Mouse (Mus musculus) hindbrain, embryonic 16.5 days (tissue): Measurements from ENCODE around the gene Ppfia2. TPM values are rescaled to one million over a fixed set of nuclear protein-coding genes. Genes with fewer than 3 reads are reported as not detected.

Experiments used
- ATAC-seq: fragments of 200-750 bp; cut with Nextera tagmentation; 2 replicates; pipeline ENCODE4 v1.8.0; 2017; ENCODE audit warnings: moderate TSS enrichment, moderate library complexity
- H3K27ac ChIP-seq: fragments of 300-500 bp; sonication (generic); 2 replicates; pipeline ENCODE4 v1.5.1; 2014; ENCODE audit warnings: low read depth, mild to moderate bottlenecking, control low read depth, low read length, moderate library complexity
- H3K27me3 ChIP-seq: fragments of 300-500 bp; sonication (generic); replicated peaks from 2 replicates; pipeline ENCODE4 v1.6.1; 2014; ENCODE audit warnings: low read length; ENCODE audit not compliant: control insufficient read depth, insufficient read depth
- H3K36me3 ChIP-seq: fragments of 300-500 bp; sonication (generic); 2 replicates; pipeline ENCODE4 v1.6.1; 2014; ENCODE audit warnings: mild to moderate bottlenecking, low read length, moderate library complexity, mixed read lengths; ENCODE audit not compliant: control insufficient read depth, insufficient read depth
- H3K4me1 ChIP-seq: fragments of 300-500 bp; sonication (generic); 2 replicates; pipeline ENCODE4 v1.6.1; 2014; ENCODE audit warnings: low read depth, low read length; ENCODE audit not compliant: control insufficient read depth, insufficient read depth
- H3K4me2 ChIP-seq: fragments of 300-500 bp; sonication (generic); 2 replicates; pipeline ENCODE4 v1.6.1; 2014; ENCODE audit warnings: mild to moderate bottlenecking, low read length, control low read depth, moderate library complexity
- H3K4me3 ChIP-seq: fragments of 300-500 bp; sonication (generic); 2 replicates; pipeline ENCODE4 v1.5.1; 2014; ENCODE audit warnings: mild to moderate bottlenecking, low read length, control low read depth, moderate library complexity
- H3K9ac ChIP-seq: fragments of 300-500 bp; sonication (generic); 2 replicates; pipeline ENCODE4 v1.6.1; 2014; ENCODE audit warnings: low read depth, mild to moderate bottlenecking, control low read depth, low read length, moderate library complexity
- H3K9me3 ChIP-seq: fragments of 300-500 bp; sonication (generic); 2 replicates; pipeline ENCODE4 v1.6.1; 2014; ENCODE audit warnings: mild to moderate bottlenecking, low read length, moderate library complexity; ENCODE audit not compliant: control insufficient read depth
- WGBS: fragments of 180-500 bp; shearing (Covaris S2); extraction: QIAGEN DNeasy Blood & Tissue Kit; methylation state at CpG from one replicate; pipeline ENCODE4 v1.1.7; 2014; 5-methylcytosine and 5-hydroxymethylcytosine counted together
- polyA plus RNA-seq: library from polyadenylated mRNA; unstranded; fragments of >200 nt; fragmentation: Nextera tagmentation; extraction: Ambion mirVana; gene quantifications from 2 replicates; pipeline ENCODE4 v1.2.1, GENCODE M21; 2015

Ppfia2 gene
- polyA plus RNA-seq, 1 experiment from 2014 or later, result 29.3 TPM

DNA sequence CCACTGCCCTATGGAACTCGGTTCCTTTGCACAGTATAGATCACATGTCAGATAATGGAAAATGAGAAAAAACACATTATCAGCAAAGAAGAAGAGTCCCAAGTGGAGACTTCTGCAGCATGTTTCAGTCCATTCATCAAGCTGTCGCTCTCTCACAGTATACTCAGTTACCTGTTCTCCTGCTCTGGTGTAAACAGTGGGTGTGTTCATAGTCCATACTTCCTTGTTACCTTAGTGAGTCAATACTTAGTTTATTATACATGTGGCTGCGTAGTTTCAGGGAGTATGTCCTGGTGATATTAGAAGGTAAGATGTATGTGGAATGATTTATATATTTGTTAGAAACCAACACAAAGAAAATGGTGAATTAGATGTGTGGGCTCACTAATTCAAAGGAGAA is 454.7 kb downstream of the Ppfia2 start:
- no peak overlapping the region for H3K4me3 ChIP-seq
- 90% methylated on average over 3 of the region's 3 CpGs for WGBS
- ATAC-seq, result no peak
- no peaks in the 10 kb centered on the region for H3K9me3 ChIP-seq
- peaks cover 4% of the 10 kb centered on the region; the same call in 1 of the 2 replicates for H3K36me3 ChIP-seq
- H3K27ac ChIP-seq, result no peak overlapping the region
- no peak overlapping the region for H3K9ac ChIP-seq
- no peaks in the 10 kb centered on the region for H3K27me3 ChIP-seq
- no peak overlapping the region for H3K4me2 ChIP-seq
- no peaks in the 10 kb centered on the region for H3K4me1 ChIP-seq

DNA sequence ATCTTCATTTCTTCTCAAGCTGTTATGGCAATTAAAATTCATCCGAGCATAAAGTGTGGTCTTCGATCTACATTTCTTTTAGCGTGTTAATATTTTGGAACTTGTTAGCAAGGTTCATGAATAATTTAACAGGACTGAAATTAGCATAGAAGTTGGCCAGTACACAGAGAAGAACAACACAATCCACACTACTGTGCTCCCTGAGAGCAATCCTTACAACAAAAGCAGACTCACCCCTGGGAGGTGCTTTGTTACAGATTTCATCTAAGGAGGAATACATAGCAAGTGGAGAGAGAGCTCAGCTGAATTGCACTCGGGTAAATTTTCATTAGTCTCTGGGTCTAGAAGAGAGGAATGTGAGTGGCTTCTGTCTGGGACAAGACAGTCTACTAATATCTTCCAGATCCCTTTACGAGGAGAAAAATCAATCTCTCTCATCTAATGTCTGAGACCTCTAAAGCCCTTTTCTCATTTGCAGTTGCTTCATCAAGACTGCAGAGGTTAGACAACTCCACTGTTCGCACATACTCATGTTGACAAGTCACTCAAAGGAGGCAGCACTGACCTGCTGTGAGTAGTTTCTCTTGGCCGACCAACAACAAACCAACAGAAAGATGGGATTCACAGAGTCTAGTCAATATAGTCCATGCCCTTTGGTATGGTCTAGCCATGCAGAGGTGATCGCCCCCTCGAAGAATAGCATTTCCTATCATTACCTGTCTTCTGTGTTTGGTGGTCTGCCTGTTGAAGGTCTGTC is 458.6 kb downstream of the Ppfia2 start:
- no peaks in the 10 kb centered on the region for H3K4me1 ChIP-seq
- WGBS, result 38% methylated on average over 9 of the region's 9 CpGs
- no peak overlapping the region for H3K27ac ChIP-seq
- H3K27me3 ChIP-seq, result no peaks in the 10 kb centered on the region
- no peaks in the 10 kb centered on the region for H3K9me3 ChIP-seq
- no peak overlapping the region for H3K4me3 ChIP-seq
- H3K4me2 ChIP-seq, result no peak overlapping the region
- ATAC-seq, result no peak
- H3K36me3 ChIP-seq, result peaks cover 4% of the 10 kb centered on the region; the same call in 1 of the 2 replicates
- H3K9ac ChIP-seq, result no peak overlapping the region

DNA sequence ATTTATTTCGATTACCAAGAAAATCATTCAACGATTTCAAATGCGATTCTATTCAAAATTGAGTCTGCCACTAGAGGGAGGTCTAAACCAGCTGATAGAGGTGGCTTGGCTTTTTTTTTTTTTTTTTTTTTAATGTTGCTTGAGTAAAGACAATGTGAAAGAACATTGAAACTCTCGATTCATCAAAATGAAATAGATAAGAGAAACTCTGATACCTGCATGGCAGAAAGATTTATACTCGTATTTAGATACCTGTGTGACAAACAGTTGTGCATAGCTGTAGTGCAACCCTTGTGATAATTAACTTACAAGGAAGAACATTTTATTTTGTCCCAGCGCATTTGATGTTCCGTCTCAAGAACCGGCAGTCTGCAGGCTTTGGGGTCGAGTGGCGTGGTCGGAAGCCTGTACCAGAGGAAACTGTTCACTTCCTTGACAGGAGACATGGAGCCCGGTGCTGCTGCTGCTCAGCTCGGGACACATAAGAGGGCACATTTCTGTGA is 462.5 kb downstream of the Ppfia2 start:
- ATAC-seq, result peak; percentile 54; the same call in 1 of the 2 replicates
- H3K27ac ChIP-seq, result no peak overlapping the region
- H3K4me1 ChIP-seq, result no peaks in the 10 kb centered on the region
- no peaks in the 10 kb centered on the region for H3K27me3 ChIP-seq
- peak overlapping the region; percentile 28 for H3K4me3 ChIP-seq
- H3K4me2 ChIP-seq, result peak overlapping the region; percentile 54
- no peaks in the 10 kb centered on the region for H3K9me3 ChIP-seq
- WGBS, result 27% methylated on average over 13 of the region's 13 CpGs
- H3K9ac ChIP-seq, result peak overlapping the region; percentile 51; the same call in 1 of the 2 replicates
- no peaks in the 10 kb centered on the region for H3K36me3 ChIP-seq

DNA sequence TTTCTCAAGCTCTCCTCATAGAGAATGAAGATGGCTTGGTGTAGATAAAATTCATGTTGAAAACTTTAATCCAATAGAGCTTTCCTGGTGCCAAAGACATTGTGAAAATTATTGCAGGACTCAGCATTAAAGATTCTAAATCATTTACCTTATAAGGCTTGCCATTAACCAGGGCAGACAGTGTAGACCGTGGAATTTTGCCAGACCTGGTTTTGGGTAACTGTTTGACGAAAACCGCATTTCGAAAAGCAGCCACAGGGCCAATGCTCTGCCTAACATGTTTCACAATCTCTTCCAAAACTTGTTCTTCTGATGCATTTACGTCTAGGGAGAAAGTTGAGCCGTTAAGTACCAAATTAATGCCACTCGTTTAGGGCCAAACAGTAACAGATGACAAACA is 466.9 kb downstream of the Ppfia2 start:
- Histone ChIP-seq H3K27ac (no peak overlapping the region), H3K4me1 (no peaks in the 10 kb centered on the region), H3K36me3 (no peaks in the 10 kb centered on the region), H3K4me2 (no peak overlapping the region), H3K9me3 (no peaks in the 10 kb centered on the region), H3K9ac (no peak overlapping the region), H3K4me3 (no peak overlapping the region), H3K27me3 (no peaks in the 10 kb centered on the region)
- ATAC-seq, result no peak
- WGBS, result 91% methylated on average over 7 of the region's 7 CpGs

DNA sequence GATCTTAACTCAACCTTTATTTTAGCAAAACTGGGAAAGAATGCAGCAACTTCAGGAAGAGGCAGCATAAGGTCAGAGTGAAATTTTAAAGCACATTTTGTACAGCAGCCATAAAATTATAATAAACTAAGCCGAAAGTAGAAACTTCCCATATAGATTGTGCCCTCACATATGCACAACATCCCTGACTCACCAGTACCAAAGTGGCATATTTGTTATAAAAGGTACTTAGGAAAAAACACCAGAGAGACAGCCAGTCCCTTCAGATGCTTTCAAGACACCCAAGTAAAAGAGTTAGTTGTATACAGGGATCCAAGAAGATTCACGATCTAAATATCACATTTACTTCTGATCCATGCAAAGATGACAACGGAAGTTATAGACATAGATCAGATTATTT is 468.7 kb downstream of the Ppfia2 start:
- no peaks in the 10 kb centered on the region for H3K27me3 ChIP-seq
- H3K4me2 ChIP-seq, result no peak overlapping the region
- H3K27ac ChIP-seq, result no peak overlapping the region
- WGBS, result 93% methylated on average over 3 of the region's 3 CpGs
- ATAC-seq, result no peak
- H3K9ac ChIP-seq, result no peak overlapping the region
- no peaks in the 10 kb centered on the region for H3K4me1 ChIP-seq
- no peaks in the 10 kb centered on the region for H3K9me3 ChIP-seq
- no peaks in the 10 kb centered on the region for H3K36me3 ChIP-seq
- no peak overlapping the region for H3K4me3 ChIP-seq

DNA sequence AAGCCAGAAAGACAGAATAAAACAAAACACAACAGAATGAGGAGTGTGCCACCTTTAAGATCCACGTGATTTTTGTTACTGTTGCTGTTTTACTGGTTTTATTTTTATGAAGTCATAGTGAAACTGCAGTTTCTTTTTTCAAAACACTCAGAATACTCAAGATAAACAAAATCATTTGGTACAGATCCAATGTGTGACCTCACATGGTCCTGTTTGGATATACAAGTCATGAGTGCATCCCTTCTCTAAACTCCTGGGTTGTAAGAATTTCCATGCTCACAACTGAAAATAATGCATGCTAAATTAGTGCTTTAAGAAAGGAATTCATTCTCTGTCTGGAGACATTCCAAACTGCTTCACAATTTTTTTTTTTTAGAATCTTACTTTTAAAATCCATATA is 469.3 kb downstream of the Ppfia2 start:
- WGBS, result 89% methylated on average over 1 of the region's 1 CpGs
- no peak overlapping the region for H3K27ac ChIP-seq
- H3K9me3 ChIP-seq, result no peaks in the 10 kb centered on the region
- no peak overlapping the region for H3K4me3 ChIP-seq
- H3K9ac ChIP-seq, result no peak overlapping the region
- no peak overlapping the region for H3K4me2 ChIP-seq
- no peak for ATAC-seq
- H3K36me3 ChIP-seq, result no peaks in the 10 kb centered on the region
- H3K27me3 ChIP-seq, result no peaks in the 10 kb centered on the region
- no peaks in the 10 kb centered on the region for H3K4me1 ChIP-seq

DNA sequence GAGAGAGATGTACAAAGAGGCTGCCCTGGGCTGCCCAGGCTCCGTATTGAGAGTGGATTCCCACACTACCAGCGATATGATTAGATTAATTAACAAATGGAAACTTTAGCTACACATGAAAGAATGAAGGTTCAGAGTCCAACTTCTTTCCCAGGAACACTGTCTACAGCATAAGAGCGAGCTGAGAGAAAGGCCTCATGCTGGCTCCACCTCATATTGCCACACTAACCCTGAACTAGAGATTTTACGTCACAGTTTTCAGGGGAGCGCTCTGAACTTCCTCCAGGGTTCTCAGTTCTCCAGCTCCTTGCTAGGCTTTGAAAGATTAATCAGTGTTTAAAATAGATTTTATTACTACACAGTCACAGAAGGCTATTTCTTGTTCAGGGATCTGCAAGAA is 471.2 kb downstream of the Ppfia2 start:
- Histone ChIP-seq H3K9ac (no peak overlapping the region), H3K9me3 (no peaks in the 10 kb centered on the region), H3K27ac (no peak overlapping the region), H3K36me3 (no peaks in the 10 kb centered on the region), H3K4me2 (no peak overlapping the region), H3K4me1 (no peaks in the 10 kb centered on the region), H3K4me3 (no peak overlapping the region), H3K27me3 (no peaks in the 10 kb centered on the region)
- ATAC-seq, result no peak
- 73% methylated on average over 5 of the region's 5 CpGs for WGBS

DNA sequence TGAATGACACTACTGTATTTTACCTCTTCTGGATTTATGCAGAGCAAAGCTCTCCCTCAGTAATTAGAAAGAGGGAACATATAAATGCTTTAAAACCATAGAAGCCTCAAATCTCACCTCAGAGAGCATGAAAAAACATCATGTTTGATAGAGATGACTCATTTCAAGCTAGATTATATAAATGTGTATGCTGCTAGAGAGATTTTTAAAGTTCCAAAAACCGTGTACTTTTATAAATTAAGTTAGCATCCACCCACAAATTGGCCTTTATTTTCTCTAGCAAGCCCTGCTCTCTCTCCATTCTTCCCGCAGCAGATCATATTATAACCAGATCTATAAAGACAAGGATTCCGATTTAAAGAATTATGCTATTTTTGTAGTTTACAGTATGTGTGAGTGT is 488.9 kb downstream of the Ppfia2 start:
- Histone ChIP-seq H3K4me3 (no peak overlapping the region), H3K4me2 (no peak overlapping the region), H3K36me3 (no peaks in the 10 kb centered on the region), H3K9me3 (no peaks in the 10 kb centered on the region), H3K4me1 (no peaks in the 10 kb centered on the region), H3K9ac (no peak overlapping the region), H3K27me3 (no peaks in the 10 kb centered on the region), H3K27ac (no peak overlapping the region)
- no peak for ATAC-seq
- WGBS, result 91% methylated on average over 3 of the region's 3 CpGs

DNA sequence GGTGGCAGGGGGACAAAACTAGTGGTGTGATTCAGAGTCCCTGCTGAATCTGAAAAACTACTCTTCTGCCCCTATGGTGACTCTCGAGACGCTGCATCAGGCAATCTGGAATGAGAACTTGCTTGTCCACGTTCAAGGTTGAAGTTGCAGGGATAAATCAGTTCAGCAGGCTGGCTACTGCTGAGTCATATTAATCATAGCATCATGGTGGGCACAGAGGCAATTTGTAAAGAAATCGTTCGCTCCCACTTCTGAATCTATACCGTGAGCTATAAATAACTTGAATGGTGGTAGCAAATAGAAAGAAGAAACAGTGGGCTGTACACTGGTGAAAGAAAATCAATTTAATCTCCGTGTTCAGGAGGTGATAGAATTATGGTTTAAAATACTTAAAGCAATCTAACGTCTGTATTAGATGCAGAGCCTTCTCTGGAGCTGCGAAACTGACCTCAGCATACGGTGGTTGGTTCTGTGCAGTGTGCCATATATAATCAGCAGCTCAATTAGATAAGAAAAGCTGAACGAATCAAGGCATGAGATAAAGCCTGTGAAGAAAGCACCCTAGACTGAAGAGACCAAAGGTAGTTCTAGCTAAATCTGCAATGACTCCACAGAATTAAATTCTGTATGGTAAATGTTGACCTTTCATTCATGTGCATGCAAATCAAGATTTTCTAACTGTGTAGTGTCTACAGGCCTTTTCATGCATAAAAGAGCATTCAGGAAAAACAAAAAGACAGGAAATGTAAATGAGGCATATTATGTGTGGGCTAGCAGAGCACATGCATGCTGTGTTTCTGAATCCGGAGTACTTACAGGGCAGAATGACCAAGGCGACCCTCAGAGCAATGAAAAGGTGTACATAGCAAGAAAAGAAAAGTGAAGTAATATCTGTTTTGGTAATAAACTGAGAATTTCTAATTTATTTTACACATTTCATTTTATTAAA is 505.3 kb downstream of the Ppfia2 start:
- Histone ChIP-seq H3K27me3 (no peaks in the 10 kb centered on the region), H3K4me2 (no peak overlapping the region), H3K9me3 (no peaks in the 10 kb centered on the region), H3K4me3 (no peak overlapping the region), H3K4me1 (peaks cover 3% of the 10 kb centered on the region), H3K27ac (no peak overlapping the region), H3K9ac (no peak overlapping the region), H3K36me3 (no peaks in the 10 kb centered on the region)
- peak; percentile 61 for ATAC-seq
- WGBS, result 30% methylated on average over 13 of the region's 13 CpGs
